Mouse (Mus musculus): ENCODE results near the gene Mipep. TPM values are rescaled to one million over a fixed set of nuclear protein-coding genes. Genes with fewer than 3 reads are reported as not detected.

Mipep gene
- total and polyA plus RNA-seq, 2 experiments from 2014 or later = 17.1 to 32.1 TPM

DNA sequence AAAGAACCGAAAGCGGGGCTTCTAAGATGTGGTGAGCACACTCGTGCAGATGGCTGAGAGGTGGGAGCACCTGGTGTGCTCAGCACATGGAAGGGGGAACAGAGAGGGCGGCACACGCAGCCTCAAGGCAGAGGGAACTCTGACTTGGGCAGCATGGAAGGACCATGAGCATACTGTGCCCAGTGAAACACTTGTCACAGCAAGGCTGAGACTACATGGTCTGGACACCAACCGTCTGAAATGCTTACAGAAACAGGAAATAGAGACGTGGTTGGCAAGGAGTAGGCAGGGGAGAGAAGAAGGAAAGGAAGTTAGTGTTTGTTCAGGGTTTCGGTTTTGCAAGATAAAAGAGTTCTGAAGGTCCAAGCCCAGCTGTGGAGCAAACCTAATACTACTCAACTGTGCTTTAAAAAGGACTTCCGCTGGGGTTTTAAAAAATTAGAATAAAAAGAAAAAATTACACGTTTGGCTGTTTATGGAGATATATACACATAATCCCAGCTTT lies 45.9 kb upstream of the Mipep start:
- Histone ChIP-seq H3K27me3 (ENCODE audit: insufficient read depth, low read length) (no peaks in the 10 kb centered on the region), H3K4me1 (ENCODE audit: insufficient read depth, low read length) (peaks cover 12% of the 10 kb centered on the region; the same call in 1 of the 2 replicates), H3K36me3 (ENCODE audit: insufficient read depth, low read length) (no peaks in the 10 kb centered on the region), H3K9ac (replicated peaks; ENCODE audit: low read length, poor library complexity, severe bottlenecking) (no peak overlapping the region), H3K4me3 (ENCODE audit: low read depth, low read length) (no peak overlapping the region), H3K9me3 (ENCODE audit: low read length) (no peaks in the 10 kb centered on the region), H3K27ac (ENCODE audit: low read depth, low read length) (no peak overlapping the region), H3K4me2 (ENCODE audit: low read depth, low read length, poor library complexity, severe bottlenecking) (no peak overlapping the region)
- TF ChIP-seq CTCF (IDR thresholded peaks at IDR 0.05) = no peak
- WGBS = 66% methylated on average over 10 of the region's 10 CpGs
- DNase-seq (ENCODE audit: low spot score) (no peak), ATAC-seq (ENCODE audit: low FRiP score) (no peak)

DNA sequence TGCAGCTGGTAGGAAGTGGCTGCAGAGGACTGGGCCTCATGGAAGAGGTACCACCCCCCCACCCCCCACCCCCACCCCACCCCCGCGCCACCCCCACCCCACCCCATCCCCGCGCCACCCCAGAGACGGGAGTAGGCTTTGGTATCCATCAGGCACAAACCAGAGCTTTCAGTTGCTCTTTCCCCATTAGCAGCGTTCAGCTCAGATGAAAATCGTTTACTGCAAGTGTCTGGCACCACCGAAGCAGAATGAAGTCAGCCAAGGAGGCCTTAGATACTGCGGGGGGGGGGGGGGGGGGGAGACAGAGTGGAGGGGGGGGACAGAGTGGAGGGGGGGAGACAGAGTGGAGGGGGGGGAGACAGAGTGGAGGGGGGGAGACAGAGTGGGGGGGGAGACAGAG lies 45.2 kb upstream of the Mipep start:
- Histone ChIP-seq H3K27ac (ENCODE audit: low read depth, low read length) (no peak overlapping the region), H3K9me3 (ENCODE audit: low read length) (no peaks in the 10 kb centered on the region), H3K27me3 (ENCODE audit: insufficient read depth, low read length) (no peaks in the 10 kb centered on the region), H3K4me3 (ENCODE audit: low read depth, low read length) (no peak overlapping the region), H3K36me3 (ENCODE audit: insufficient read depth, low read length) (no peaks in the 10 kb centered on the region), H3K4me1 (ENCODE audit: insufficient read depth, low read length) (peaks cover 12% of the 10 kb centered on the region; the same call in 1 of the 2 replicates), H3K4me2 (ENCODE audit: low read depth, low read length, poor library complexity, severe bottlenecking) (no peak overlapping the region), H3K9ac (replicated peaks; ENCODE audit: low read length, poor library complexity, severe bottlenecking) (no peak overlapping the region)
- peak; percentile 47 for DNase-seq (ENCODE audit: low spot score)
- 7% methylated on average over 2 of the region's 9 CpGs for WGBS
- ATAC-seq (ENCODE audit: low FRiP score) = no peak
- TF ChIP-seq CTCF (IDR thresholded peaks at IDR 0.05) = no peak

DNA sequence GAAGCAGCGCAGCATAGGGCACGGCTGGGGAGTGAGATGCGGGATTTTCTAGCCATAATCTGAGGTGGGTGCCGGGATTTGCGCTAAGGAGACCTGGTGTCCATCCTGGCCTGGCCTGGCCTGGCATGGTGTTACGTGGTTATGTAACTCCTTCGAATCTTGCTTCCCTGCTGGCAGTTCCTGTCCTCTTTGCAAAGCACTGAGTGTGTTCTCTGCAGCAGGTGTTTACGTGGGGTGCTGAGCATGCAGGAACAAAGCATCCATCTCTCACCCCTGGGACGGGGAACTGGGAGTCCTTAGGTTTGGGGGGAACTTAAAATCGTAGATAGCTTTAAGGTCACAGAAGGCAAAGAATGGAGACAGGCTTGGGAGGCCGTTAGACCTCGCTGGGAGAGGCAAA lies 44.8 kb upstream of the Mipep start:
- no peak overlapping the region for H3K9ac ChIP-seq (replicated peaks; ENCODE audit: low read length, poor library complexity, severe bottlenecking)
- DNase-seq (ENCODE audit: low spot score) (no peak), ATAC-seq (ENCODE audit: low FRiP score) (no peak)
- H3K27me3 ChIP-seq (ENCODE audit: insufficient read depth, low read length) = no peaks in the 10 kb centered on the region
- 72% methylated on average over 12 of the region's 12 CpGs for WGBS
- H3K4me1 ChIP-seq (ENCODE audit: insufficient read depth, low read length) = peaks cover 12% of the 10 kb centered on the region; the same call in 1 of the 2 replicates
- no peaks in the 10 kb centered on the region for H3K9me3 ChIP-seq (ENCODE audit: low read length)
- no peak overlapping the region for H3K4me3 ChIP-seq (ENCODE audit: low read depth, low read length)
- H3K27ac ChIP-seq (ENCODE audit: low read depth, low read length) = no peak overlapping the region
- H3K4me2 ChIP-seq (ENCODE audit: low read depth, low read length, poor library complexity, severe bottlenecking) = no peak overlapping the region
- no peak for TF ChIP-seq CTCF (IDR thresholded peaks at IDR 0.05)
- no peaks in the 10 kb centered on the region for H3K36me3 ChIP-seq (ENCODE audit: insufficient read depth, low read length)

DNA sequence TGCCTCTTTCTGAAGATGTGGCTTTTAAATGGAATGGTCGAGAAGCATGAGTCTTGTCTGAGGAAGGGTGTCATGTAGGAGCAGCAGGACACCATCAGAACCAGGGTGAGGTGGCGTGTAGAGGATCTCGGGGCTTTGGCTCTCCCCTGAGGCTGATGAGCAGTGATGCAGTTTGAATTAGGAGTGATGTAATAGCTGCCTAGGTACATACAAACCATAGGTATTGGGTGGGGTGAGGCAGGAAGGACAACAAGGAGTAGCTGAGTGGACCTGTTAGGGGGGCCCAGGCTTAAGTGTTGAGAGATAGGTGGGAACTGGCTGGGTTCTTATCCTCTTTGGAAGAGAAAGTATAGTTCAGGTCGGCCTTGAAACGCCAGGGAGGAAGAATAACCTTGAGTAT lies 43.9 kb upstream of the Mipep start:
- ATAC-seq (ENCODE audit: low FRiP score) (no peak), DNase-seq (ENCODE audit: low spot score) (no peak)
- WGBS = 88% methylated on average over 5 of the region's 5 CpGs
- no peak for TF ChIP-seq CTCF (IDR thresholded peaks at IDR 0.05)
- no peak overlapping the region for H3K4me2 ChIP-seq (ENCODE audit: low read depth, low read length, poor library complexity, severe bottlenecking)
- H3K4me3 ChIP-seq (ENCODE audit: low read depth, low read length) = no peak overlapping the region
- peaks cover 9% of the 10 kb centered on the region; the same call in 1 of the 2 replicates for H3K4me1 ChIP-seq (ENCODE audit: insufficient read depth, low read length)
- no peak overlapping the region for H3K27ac ChIP-seq (ENCODE audit: low read depth, low read length)
- H3K27me3 ChIP-seq (ENCODE audit: insufficient read depth, low read length) = no peaks in the 10 kb centered on the region
- H3K36me3 ChIP-seq (ENCODE audit: insufficient read depth, low read length) = no peaks in the 10 kb centered on the region
- no peaks in the 10 kb centered on the region for H3K9me3 ChIP-seq (ENCODE audit: low read length)
- no peak overlapping the region for H3K9ac ChIP-seq (replicated peaks; ENCODE audit: low read length, poor library complexity, severe bottlenecking)

DNA sequence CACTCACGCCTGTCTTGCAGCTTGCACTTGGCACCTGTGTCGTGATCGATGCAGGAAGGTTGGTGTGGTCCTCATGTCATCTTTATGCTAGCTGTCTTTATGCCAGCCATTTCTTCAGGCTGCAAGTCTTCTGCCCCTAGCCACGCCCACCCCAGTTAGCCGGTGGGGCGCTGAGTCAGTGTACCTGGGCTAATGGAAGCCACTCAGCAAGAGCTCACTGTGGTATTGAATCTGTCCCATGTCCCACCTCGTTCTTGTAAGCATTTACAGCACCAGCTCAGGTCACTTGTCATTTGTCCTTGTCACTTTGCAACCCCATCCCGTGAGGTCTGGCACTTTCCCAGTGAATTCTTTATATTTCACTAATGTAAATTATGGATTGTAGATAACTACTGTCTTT lies 43.3 kb upstream of the Mipep start:
- Histone ChIP-seq H3K4me1 (ENCODE audit: insufficient read depth, low read length) (peaks cover 9% of the 10 kb centered on the region; the same call in 1 of the 2 replicates), H3K4me2 (ENCODE audit: low read depth, low read length, poor library complexity, severe bottlenecking) (no peak overlapping the region), H3K4me3 (ENCODE audit: low read depth, low read length) (no peak overlapping the region), H3K9ac (replicated peaks; ENCODE audit: low read length, poor library complexity, severe bottlenecking) (no peak overlapping the region), H3K27me3 (ENCODE audit: insufficient read depth, low read length) (no peaks in the 10 kb centered on the region), H3K27ac (ENCODE audit: low read depth, low read length) (no peak overlapping the region), H3K36me3 (ENCODE audit: insufficient read depth, low read length) (no peaks in the 10 kb centered on the region), H3K9me3 (ENCODE audit: low read length) (no peaks in the 10 kb centered on the region)
- no peak for TF ChIP-seq CTCF (IDR thresholded peaks at IDR 0.05)
- no peak for DNase-seq (ENCODE audit: low spot score)
- no peak for ATAC-seq (ENCODE audit: low FRiP score)
- 77% methylated on average over 8 of the region's 8 CpGs for WGBS

DNA sequence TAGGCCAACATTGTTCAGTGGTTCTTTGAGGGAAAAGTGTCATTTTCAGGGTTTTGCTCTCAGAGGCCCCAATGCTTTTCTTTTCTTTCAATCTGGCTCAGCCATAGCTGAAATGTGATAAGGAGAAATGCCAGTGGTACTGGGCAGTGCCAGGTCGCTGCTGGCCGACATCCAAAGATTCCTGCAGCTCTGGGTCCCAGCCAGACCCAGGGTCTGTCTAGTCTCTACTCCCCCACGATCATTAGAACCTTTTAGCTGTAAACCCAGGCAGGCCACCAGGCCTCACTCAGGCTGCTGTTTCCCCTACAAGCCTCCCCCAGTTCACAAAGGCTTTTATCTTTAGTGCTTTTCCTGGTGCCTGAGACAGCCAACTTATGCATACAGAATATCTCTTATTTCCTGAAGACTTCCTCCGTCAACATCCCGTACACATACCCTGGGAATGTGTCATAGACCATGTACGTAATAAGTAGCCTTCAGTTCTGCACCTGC lies 42.8 kb upstream of the Mipep start:
- Histone ChIP-seq H3K27ac (ENCODE audit: low read depth, low read length) (no peak overlapping the region), H3K4me3 (ENCODE audit: low read depth, low read length) (no peak overlapping the region), H3K4me2 (ENCODE audit: low read depth, low read length, poor library complexity, severe bottlenecking) (no peak overlapping the region), H3K4me1 (ENCODE audit: insufficient read depth, low read length) (peaks cover 6% of the 10 kb centered on the region; the same call in 1 of the 2 replicates), H3K9ac (replicated peaks; ENCODE audit: low read length, poor library complexity, severe bottlenecking) (no peak overlapping the region), H3K9me3 (ENCODE audit: low read length) (no peaks in the 10 kb centered on the region), H3K36me3 (ENCODE audit: insufficient read depth, low read length) (no peaks in the 10 kb centered on the region), H3K27me3 (ENCODE audit: insufficient read depth, low read length) (no peaks in the 10 kb centered on the region)
- 66% methylated on average over 6 of the region's 6 CpGs for WGBS
- no peak for ATAC-seq (ENCODE audit: low FRiP score)
- peak; percentile 65 for DNase-seq (ENCODE audit: low spot score)
- no peak for TF ChIP-seq CTCF (IDR thresholded peaks at IDR 0.05)

Data from midbrain, postnatal 0 days (tissue).